Mouse (Mus musculus): ENCODE measurements around the gene Gm10128.
"Not testable (repeated sequence)": the region's sequence is repeated elsewhere in the genome, so short reads cannot be mapped to it uniquely, and the experiment has no call there.

GRCm38 (mm10) chr14:7658101-7659074 is 14.6 kb upstream of the Gm10128 start:
- TF ChIP-seq CTCF (IDR thresholded peaks at IDR 0.05; ENCODE audit: low read depth, low read length); GATA2 (IDR thresholded peaks at IDR 0.05; ENCODE audit: borderline replicate concordance, low read depth, low read length); GATA1 (IDR thresholded peaks at IDR 0.05; ENCODE audit: borderline replicate concordance, low read length); TAL1 (conservative IDR thresholded peaks at IDR 0.05; ENCODE audit: low read depth, low read length); POLR2AphosphoS5 (IDR thresholded peaks at IDR 0.05; ENCODE audit: insufficient replicate concordance, low read depth, low read length): not testable (repeated sequence)

All from G1E (cell line).